Mouse (Mus musculus) intestine, embryonic 16.5 days (tissue): ENCODE measurements around the gene Padi1. TPM values are rescaled to one million over a fixed set of nuclear protein-coding genes. Genes with fewer than 3 reads are reported as not detected.

Experiments
- ATAC-seq: fragments of 200-750 bp; cut with Nextera tagmentation; 2 replicates; pipeline ENCODE4 v1.8.0; 2017; ENCODE audit warnings: moderate TSS enrichment, moderate library complexity
- H3K27ac ChIP-seq: fragments of 300-500 bp; sonication (generic); 2 replicates; pipeline ENCODE4 v1.5.1; 2014; ENCODE audit warnings: mild to moderate bottlenecking, low read length
- H3K27me3 ChIP-seq: fragments of 300-500 bp; sonication (generic); replicated peaks from 2 replicates; pipeline ENCODE4 v1.6.1; 2014; ENCODE audit warnings: low read length, control low read depth, mixed read lengths; ENCODE audit not compliant: control insufficient read depth, insufficient read depth
- H3K36me3 ChIP-seq: fragments of 300-500 bp; sonication (generic); 2 replicates; pipeline ENCODE4 v1.6.1; 2014; ENCODE audit warnings: low read length, control low read depth; ENCODE audit not compliant: control insufficient read depth, insufficient read depth
- H3K4me1 ChIP-seq: fragments of 300-500 bp; sonication (generic); 2 replicates; pipeline ENCODE4 v1.6.1; 2014; ENCODE audit warnings: low read length, control low read depth, mixed read lengths; ENCODE audit not compliant: control insufficient read depth, insufficient read depth
- H3K4me2 ChIP-seq: fragments of 300-500 bp; sonication (generic); 2 replicates; pipeline ENCODE4 v1.6.1; 2014; ENCODE audit warnings: low read depth, low read length, control low read depth
- H3K4me3 ChIP-seq: fragments of 300-500 bp; sonication (generic); 2 replicates; pipeline ENCODE4 v1.5.1; 2014; ENCODE audit warnings: mild to moderate bottlenecking, low read length
- H3K9ac ChIP-seq: fragments of 300-500 bp; sonication (generic); 2 replicates; pipeline ENCODE4 v1.6.1; 2014; ENCODE audit warnings: low read depth, low read length
- H3K9me3 ChIP-seq: fragments of 300-500 bp; sonication (generic); 2 replicates; pipeline ENCODE4 v1.6.1; 2016; ENCODE audit warnings: low read length, control low read depth; ENCODE audit not compliant: control insufficient read depth
- whole genome bisulfite sequencing: fragments of 180-500 bp; shearing (Covaris S2); extraction: QIAGEN DNeasy Blood & Tissue Kit; methylation state at CpG from one replicate; pipeline ENCODE4 v1.1.7; 2014; 5-methylcytosine and 5-hydroxymethylcytosine counted together
- polyA plus RNA-seq: library from polyadenylated mRNA; unstranded; fragments of >200 nt; fragmentation: Nextera tagmentation; extraction: Ambion mirVana; gene quantifications from 2 replicates; pipeline ENCODE4 v1.2.1, GENCODE M21; 2015

Padi1 gene
- polyA plus RNA-seq, 1 experiment from 2014 or later: 0.28 TPM

GRCm38 (mm10) chr4:140804601-140805000 lies 41.0 kb downstream of the Padi1 start:
- H3K27ac ChIP-seq: no peak overlapping the region
- H3K9me3 ChIP-seq: no peaks in the 10 kb centered on the region
- H3K9ac ChIP-seq: no peak overlapping the region
- H3K36me3 ChIP-seq: no peaks in the 10 kb centered on the region
- no peak overlapping the region for H3K4me2 ChIP-seq
- WGBS: 75% methylated on average over 9 of the region's 9 CpGs
- no peak for ATAC-seq
- H3K4me3 ChIP-seq: no peak overlapping the region
- H3K27me3 ChIP-seq: no peaks in the 10 kb centered on the region
- no peaks in the 10 kb centered on the region for H3K4me1 ChIP-seq

DNA sequence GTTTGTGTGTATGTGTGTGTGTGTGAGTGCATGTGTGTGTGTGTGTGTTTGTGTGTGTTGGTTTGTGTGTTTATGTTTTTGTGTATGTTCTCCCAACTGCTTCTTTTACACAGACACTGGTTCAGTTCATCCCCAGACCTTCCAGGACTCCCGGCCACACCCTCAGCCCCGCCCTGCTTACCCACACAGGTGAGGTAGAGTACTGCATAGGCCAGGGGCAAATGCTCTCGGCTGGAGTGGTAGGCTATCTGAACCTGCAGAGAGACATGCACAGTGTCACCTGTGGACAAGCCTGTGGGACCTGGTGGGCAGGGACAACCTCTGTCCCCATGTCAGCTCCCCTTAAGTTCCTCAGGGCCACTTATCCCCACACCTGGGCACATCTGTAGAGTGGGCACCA lies 44.2 kb downstream of the Padi1 start:
- whole genome bisulfite sequencing: 58% methylated on average over 3 of the region's 3 CpGs
- Histone ChIP-seq H3K4me3 (no peak overlapping the region), H3K4me2 (no peak overlapping the region), H3K27ac (no peak overlapping the region), H3K4me1 (no peaks in the 10 kb centered on the region), H3K27me3 (no peaks in the 10 kb centered on the region), H3K9ac (no peak overlapping the region), H3K9me3 (no peaks in the 10 kb centered on the region), H3K36me3 (no peaks in the 10 kb centered on the region)
- peak; percentile 75; the same call in 1 of the 2 replicates for ATAC-seq

GRCm38 (mm10) chr4:140796786-140797185 lies 48.8 kb downstream of the Padi1 start:
- Histone ChIP-seq H3K4me1 (no peaks in the 10 kb centered on the region), H3K4me3 (no peak overlapping the region), H3K4me2 (no peak overlapping the region), H3K9me3 (no peaks in the 10 kb centered on the region), H3K9ac (no peak overlapping the region), H3K27me3 (no peaks in the 10 kb centered on the region), H3K27ac (no peak overlapping the region), H3K36me3 (no peaks in the 10 kb centered on the region)
- WGBS: 84% methylated on average over 3 of the region's 3 CpGs
- ATAC-seq: no peak

- H3K4me2 ChIP-seq: no peak overlapping the region
- no peak overlapping the region for H3K4me3 ChIP-seq
- no peaks in the 10 kb centered on the region for H3K9me3 ChIP-seq
- no peaks in the 10 kb centered on the region for H3K36me3 ChIP-seq
- no peaks in the 10 kb centered on the region for H3K27me3 ChIP-seq
- 82% methylated on average over 9 of the region's 9 CpGs for WGBS
- no peak for ATAC-seq
- no peak overlapping the region for H3K9ac ChIP-seq
- H3K27ac ChIP-seq: no peak overlapping the region
- H3K4me1 ChIP-seq: peaks cover 7% of the 10 kb centered on the region; the same call in 1 of the 2 replicates
Observed at GRCm38 (mm10) chr4:140794678-140795077, 50.9 kb downstream of the Padi1 start.

DNA sequence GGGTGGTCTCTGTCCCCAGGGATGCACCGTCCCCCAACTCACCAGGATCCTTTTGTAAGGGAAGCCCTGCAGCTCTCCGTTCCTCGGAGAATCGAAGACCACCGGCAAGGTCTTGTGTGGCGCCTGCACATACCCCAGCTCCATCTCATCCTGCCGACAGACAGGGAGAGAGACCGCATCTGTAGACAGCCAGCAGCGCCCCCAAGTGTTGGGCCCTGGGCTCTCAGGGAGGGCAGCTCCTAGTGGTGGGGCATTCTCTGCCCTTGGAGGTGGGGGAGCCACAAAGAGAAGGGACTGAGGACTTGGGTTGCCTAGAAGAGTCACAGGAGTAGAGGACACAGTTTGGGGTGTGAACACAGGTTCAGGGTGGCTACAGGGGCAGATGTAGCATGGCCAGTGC lies 51.8 kb downstream of the Padi1 start:
- ATAC-seq: no peak
- Histone ChIP-seq H3K9me3 (no peaks in the 10 kb centered on the region), H3K9ac (no peak overlapping the region), H3K36me3 (no peaks in the 10 kb centered on the region), H3K27ac (no peak overlapping the region), H3K4me1 (peaks cover 8% of the 10 kb centered on the region; the same call in 1 of the 2 replicates), H3K27me3 (no peaks in the 10 kb centered on the region), H3K4me3 (no peak overlapping the region), H3K4me2 (no peak overlapping the region)
- 69% methylated on average over 9 of the region's 9 CpGs for WGBS

DNA sequence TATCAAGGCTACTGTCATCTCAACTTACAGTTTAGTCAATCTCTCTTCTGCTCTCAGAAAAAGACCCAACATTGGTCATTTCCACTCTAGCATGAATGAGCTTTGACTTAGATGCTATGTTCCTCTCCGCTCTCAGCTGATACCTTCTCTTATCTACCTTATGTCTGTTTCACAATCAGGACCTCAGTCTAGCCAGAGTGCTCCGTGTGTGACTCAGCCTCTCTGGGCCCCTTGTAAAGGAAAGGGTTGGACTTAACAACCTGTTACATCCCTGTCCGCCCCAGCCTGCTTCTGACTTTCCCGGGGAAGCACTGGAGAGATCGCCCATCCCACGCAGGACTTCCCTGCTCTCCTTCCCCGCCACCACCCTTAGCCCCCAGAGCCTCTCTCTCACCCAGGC lies 53.0 kb downstream of the Padi1 start:
- no peak overlapping the region for H3K4me3 ChIP-seq
- H3K27ac ChIP-seq: no peak overlapping the region
- no peak overlapping the region for H3K9ac ChIP-seq
- peaks cover 8% of the 10 kb centered on the region; the same call in 1 of the 2 replicates for H3K4me1 ChIP-seq
- H3K4me2 ChIP-seq: no peak overlapping the region
- no peaks in the 10 kb centered on the region for H3K27me3 ChIP-seq
- no peaks in the 10 kb centered on the region for H3K36me3 ChIP-seq
- peak; percentile 82 for ATAC-seq
- no peaks in the 10 kb centered on the region for H3K9me3 ChIP-seq
- WGBS: 64% methylated on average over 7 of the region's 7 CpGs

GRCm38 (mm10) chr4:140791071-140791470 lies 54.5 kb downstream of the Padi1 start:
- Histone ChIP-seq H3K4me1 (peaks cover 8% of the 10 kb centered on the region; the same call in 1 of the 2 replicates), H3K27ac (no peak overlapping the region), H3K4me2 (no peak overlapping the region), H3K4me3 (no peak overlapping the region), H3K36me3 (no peaks in the 10 kb centered on the region), H3K27me3 (no peaks in the 10 kb centered on the region), H3K9me3 (no peaks in the 10 kb centered on the region), H3K9ac (no peak overlapping the region)
- no peak for ATAC-seq
- 84% methylated on average over 16 of the region's 16 CpGs for WGBS

- no peak overlapping the region for H3K4me3 ChIP-seq
- no peak overlapping the region for H3K9ac ChIP-seq
- 77% methylated on average over 4 of the region's 4 CpGs for WGBS
- no peaks in the 10 kb centered on the region for H3K9me3 ChIP-seq
- no peak overlapping the region for H3K4me2 ChIP-seq
- H3K27me3 ChIP-seq: no peaks in the 10 kb centered on the region
- ATAC-seq: no peak
- no peaks in the 10 kb centered on the region for H3K36me3 ChIP-seq
- peaks cover 8% of the 10 kb centered on the region; the same call in 1 of the 2 replicates for H3K4me1 ChIP-seq
- no peak overlapping the region for H3K27ac ChIP-seq
Observed at GRCm38 (mm10) chr4:140789983-140790382, 55.6 kb downstream of the Padi1 start.

GRCm38 (mm10) chr4:140788983-140789382 lies 56.6 kb downstream of the Padi1 start:
- Histone ChIP-seq H3K27ac (no peak overlapping the region), H3K4me3 (no peak overlapping the region), H3K4me1 (peaks cover 8% of the 10 kb centered on the region; the same call in 1 of the 2 replicates), H3K9ac (no peak overlapping the region), H3K9me3 (no peaks in the 10 kb centered on the region), H3K4me2 (no peak overlapping the region), H3K36me3 (no peaks in the 10 kb centered on the region), H3K27me3 (no peaks in the 10 kb centered on the region)
- WGBS: 49% methylated on average over 6 of the region's 6 CpGs
- ATAC-seq: 0 out of 2 replicates have a peak, but pooled peaks have one; percentile 27

- 85% methylated on average over 6 of the region's 6 CpGs for WGBS
- Histone ChIP-seq H3K9ac (no peak overlapping the region), H3K36me3 (no peaks in the 10 kb centered on the region), H3K4me3 (no peak overlapping the region), H3K9me3 (no peaks in the 10 kb centered on the region), H3K27me3 (no peaks in the 10 kb centered on the region), H3K27ac (no peak overlapping the region), H3K4me2 (no peak overlapping the region), H3K4me1 (peaks cover 8% of the 10 kb centered on the region; the same call in 1 of the 2 replicates)
- no peak for ATAC-seq
Observed at GRCm38 (mm10) chr4:140788264-140788663, 57.3 kb downstream of the Padi1 start.
